Mouse (Mus musculus) lung, postnatal 14 days (tissue): ENCODE data around the gene Spen.
A peak's percentile ranks its signal among the peaks of the same experiment; 100 is the strongest.

Source experiments
- DNase-seq: peaks from one replicate; pipeline ENCODE4 v3.0.0; 2021

Spen gene

GRCm38 (mm10) chr4:141526936-141527650, 11.3 kb downstream of the Spen start:
- DNase-seq: no peak

DNA sequence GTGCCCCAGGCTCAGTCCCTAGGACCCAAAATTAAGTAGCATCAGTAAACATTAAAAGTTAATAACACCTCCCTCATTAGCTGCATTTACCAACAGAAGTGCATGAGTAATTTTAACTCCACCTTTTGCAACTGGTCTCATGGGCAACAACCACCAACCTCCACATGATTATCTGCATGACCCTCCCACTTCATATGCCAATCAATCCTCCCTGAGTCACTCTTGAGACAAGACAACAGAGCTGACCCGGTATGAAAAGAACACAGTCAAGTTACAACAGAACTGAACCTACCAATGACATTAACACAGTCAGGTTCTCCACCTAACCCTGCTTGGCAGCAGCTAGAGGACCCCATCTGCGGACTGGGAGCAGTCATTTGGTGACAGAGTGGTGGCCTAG, 12.5 kb downstream of the Spen start:
- no peak for DNase-seq

DNA sequence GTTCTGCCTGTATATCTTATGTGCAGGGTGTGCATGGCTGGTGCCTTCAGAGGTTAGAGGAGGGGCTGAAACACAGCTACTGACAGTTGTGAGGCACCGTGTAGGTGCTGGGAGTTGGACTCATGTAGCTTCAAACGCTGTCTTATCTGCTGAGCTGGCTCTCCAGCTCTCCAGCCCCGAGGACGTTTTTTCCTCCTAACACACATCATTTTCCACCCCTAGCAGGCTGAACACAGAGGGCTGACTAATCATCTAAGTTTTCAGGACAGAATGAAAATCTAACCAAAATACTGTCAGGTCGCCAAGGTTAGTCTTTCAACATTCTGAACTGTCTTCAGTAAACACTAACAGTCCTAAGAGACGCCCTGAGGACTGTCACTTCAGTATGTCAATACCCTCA, 13.7 kb downstream of the Spen start:
- no peak for DNase-seq

- DNase-seq: no peak
Observed at GRCm38 (mm10) chr4:141523128-141523527, 15.3 kb downstream of the Spen start.

DNA sequence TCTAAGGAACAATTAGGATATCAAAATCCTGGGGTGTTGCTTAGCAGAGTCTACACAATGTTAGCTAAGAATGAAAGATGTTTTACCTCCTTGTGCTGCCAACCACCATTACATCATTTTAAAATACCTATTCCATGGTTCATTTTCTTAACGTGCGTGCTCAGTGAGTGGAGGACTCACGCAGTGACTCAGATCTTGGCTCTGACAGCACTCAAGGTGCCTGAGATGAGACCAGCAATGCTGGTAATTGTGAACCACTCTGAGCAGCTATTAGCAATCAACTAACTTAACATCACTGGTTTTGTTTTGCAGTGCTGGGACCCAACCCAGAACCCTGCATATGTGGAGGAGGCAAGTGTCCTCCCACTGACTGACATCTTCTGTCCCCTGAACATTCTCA, 20.0 kb downstream of the Spen start:
- no peak for DNase-seq

DNA sequence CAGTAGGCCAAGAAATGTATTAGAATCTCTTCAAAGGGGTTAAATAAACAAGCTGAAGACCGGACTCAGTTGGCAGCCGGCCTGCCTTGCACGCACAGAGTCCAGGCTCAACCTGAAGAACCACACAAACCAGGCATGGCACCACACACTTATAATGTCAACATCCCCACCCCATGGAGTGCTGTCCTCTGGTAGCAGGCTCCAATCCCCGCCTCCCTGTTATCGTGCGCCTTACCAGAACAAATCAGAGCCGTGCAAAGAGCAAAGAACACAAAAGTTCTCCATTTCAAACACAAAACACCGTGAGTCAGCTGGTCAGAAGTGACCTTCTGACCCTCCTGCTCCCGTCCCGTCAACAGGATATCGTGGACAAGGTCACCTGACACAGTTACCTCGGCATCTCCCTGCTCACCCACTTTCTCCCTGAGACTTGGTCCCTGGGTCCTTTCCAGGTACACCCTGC, 24.2 kb downstream of the Spen start:
- peak; percentile 62 for DNase-seq

DNA sequence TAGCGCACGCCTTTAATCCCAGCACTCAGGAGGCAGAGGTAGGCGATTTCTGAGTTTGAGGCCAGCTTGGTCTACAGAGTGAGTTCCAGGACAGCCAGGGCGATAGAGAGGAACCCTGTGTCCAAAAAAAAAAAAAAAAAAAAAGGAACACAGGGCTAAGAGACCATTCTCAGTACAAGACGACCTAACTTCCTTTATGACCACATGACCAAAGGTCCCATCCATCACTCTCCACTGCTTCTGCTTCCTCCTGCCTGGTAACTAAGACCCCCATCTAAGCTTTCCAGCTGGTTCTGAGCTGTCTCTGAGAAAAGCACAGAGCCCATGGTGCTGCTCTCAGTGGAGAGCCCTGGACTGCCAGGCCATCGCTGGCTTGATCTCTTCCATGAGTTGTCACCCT, 26.3 kb downstream of the Spen start:
- DNase-seq: no peak

- DNase-seq: peak; percentile 10
Observed at GRCm38 (mm10) chr4:141510457-141510856, 27.9 kb downstream of the Spen start.

DNA sequence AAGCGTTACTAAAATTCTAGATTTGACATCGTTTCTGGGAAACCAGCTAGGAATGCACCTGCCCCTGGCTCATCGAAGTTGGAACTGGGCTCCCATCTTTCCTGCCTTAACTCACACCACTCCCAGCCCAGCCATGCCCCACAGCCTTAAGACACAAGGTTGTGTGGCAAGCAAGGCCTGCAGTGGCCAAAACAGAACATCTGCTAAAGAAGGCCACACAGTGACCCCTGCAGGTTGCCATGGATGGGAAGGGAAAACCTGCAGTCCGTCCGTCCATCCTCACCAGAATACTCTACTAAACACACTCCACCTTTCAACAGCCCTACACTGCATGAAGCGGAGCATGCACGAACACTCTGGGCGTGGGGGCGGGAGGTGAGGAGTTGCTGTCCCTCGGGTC, 31.5 kb downstream of the Spen start:
- peak; percentile 53 for DNase-seq

- peak; percentile 85 for DNase-seq
Observed at GRCm38 (mm10) chr4:141506352-141506751, 32.0 kb downstream of the Spen start.

DNA sequence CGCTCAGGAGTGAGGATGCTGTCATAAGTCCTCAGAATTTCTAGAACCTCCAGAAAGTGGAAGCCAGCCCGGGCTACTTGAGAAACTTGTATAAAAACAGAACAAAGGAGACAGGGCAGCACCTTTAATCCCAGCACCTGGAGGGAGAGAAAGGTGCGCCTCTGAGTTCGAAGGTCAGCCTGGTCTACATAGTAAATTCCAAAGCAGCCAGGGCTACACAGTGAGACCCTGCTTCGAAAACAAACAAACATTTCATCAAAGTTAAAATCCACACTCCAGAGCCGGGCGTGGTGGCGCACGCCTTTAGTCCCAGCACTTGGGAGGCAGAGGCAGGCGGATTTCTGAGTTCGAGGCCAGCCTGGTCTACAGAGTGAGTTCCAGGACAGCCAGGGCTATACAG, 32.6 kb downstream of the Spen start:
- DNase-seq: no peak

- DNase-seq: peak; percentile 36
Observed at GRCm38 (mm10) chr4:141504471-141504870, 33.9 kb downstream of the Spen start.

DNA sequence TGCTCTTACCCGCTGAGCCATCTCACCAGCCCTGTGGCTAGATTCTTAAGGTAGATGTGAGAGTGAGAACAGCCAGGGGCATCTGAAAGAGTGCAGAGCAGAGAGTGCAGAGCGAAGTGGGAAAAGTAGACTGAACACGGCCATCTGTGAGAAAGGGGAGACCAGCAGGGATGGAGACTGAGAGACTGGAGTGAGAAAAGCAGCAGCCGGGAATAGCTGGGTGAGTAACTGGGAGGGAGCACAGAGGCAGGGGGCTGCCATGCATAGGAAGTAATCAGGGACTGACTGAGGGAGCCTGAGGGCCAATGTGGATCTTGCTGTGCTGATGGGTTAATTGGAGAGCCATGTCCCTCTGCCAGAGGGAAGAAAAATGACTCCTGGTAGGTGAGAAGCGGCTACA, 35.7 kb downstream of the Spen start:
- no peak for DNase-seq

DNA sequence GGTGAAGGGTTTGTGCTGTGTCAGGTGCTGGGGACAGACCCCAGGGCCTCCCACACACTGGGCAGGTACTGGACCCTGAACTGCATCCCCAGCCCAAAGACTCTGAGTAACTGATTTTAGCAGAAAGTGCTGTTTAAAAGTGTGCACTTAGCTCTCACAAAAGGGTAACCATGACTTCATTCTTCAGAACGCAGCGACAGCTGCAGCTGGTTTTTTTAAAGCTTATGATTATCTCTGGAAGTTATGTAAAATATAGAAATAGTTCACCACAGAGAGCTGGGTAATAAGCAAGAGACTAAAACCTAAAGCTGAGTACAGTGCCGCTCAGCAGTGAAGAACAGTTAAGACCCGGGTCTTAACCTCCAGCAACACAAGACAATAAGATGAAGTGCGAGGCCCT, 37.3 kb downstream of the Spen start:
- no peak for DNase-seq

- DNase-seq: no peak
Observed at GRCm38 (mm10) chr4:141500637-141501036, 37.8 kb downstream of the Spen start.

DNA sequence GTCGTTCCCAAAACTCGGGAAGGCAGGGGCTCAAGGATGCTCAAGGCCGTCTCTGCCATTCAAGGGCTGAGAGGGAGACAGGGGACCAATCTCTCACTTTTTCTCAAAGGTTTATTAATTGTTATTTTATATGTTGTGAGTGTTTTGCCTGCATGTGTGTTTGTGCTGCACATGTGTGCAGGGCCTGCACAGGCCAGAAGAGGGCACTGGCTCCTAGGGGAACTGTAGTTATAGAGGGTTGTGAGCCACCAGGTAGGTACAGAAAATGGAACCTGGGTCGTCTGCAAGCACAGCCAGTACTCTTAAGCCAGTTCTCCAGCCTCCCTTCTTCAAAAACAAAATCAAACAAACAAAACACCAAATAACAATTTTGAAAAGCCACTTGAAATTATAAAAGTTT, 49.7 kb downstream of the Spen start:
- no peak for DNase-seq

DNA sequence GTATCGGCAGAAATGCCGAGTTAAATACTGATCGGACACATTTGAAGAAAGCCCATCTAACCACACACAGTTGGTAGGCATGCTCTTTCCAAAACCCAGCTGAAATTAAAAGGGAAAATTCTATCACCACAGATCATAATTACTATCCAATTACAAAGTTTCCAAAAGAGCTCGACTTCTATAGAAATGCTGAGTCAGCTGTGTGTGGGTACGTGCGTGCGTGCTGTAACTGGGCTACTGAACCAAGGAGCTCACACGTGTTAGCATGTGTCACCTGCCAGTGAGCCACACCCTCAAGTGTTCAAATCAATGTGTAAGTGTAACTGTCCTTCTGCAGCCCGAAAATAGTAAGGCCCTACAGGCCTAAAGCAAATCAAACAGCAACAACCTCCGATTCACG, 50.8 kb downstream of the Spen start:
- DNase-seq: no peak

DNA sequence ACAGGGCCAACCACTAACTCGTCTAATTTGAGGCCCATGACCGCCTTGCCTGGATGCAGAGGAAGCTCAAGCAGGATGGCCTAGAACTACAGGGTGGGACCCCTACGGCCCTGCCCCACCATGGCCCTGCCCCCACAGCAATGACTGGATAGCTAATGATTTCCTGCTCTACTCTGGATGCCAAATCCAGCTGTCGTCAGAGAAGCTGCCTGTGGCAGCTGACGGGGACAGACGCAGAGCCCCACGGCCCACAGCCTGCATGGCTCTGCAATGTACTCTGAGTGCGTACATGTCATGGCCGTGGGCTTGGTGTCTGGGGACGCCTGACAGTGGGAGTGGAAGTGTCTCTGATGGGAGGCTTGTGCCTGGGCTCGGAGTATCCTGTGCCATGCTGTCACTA, 54.3 kb downstream of the Spen start:
- DNase-seq: no peak

- no peak for DNase-seq
Observed at GRCm38 (mm10) chr4:141479411-141479810, 59.0 kb downstream of the Spen start.

GRCm38 (mm10) chr4:141478794-141479193, 59.6 kb downstream of the Spen start:
- DNase-seq: no peak

DNA sequence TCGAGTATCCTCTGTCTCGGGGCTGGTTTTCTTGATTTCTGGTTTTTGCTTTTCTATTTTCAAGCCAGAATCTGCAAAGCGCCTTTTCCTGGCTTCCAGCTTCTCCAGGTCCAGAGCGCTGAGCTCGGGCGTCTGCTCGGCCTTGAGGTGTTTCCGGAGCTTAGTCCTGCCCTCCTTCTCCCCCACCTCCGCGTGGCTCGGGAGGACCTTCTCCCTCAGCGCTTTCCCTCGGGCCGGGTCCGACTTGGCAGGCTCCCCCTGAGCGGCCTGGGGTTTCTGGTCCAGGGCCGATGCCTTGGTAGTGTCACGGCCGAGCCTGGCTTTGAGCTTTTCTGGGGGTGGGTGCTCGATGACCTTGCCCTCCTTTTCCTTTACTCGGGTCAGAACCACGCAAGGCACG, 60.2 kb downstream of the Spen start:
- no peak for DNase-seq

GRCm38 (mm10) chr4:141477681-141478102, 60.7 kb downstream of the Spen start:
- DNase-seq: peak; percentile 55

- DNase-seq: no peak
Observed at GRCm38 (mm10) chr4:141474431-141474830, 64.0 kb downstream of the Spen start.

DNA sequence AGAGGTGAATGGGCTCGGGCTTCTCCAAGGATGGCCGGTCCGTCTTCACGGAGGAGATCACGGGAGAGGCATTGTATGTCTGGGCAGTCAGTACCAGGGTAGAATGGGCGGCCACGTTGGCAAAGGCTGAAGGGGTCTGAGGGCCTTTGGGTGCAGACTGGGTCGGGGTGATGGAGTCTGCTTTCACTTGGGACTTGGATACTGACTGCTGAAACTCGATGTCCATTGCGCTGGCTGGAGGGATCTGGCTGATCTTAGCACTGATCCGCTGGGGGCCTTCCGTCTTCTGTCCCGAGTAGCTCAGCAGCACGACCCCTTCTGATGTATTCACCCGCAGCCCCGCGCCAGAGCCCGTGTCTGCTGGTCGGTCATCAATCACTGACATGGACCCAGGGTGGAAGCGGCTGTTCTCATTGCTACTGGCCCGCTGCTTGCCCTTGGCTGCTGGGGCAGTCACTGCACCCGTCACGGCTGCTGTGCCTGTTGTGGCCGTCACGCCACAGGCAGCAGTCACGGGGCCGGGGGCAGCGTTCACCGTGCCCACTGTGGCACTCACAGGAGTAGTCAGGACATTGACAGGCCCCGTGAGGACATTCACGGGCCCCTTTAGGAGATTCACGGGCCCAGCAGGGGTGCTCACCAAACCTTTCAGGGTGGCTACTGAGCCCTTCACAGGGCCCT, 65.6 kb downstream of the Spen start:
- DNase-seq: no peak

- no peak for DNase-seq
Observed at GRCm38 (mm10) chr4:141471491-141471890, 66.9 kb downstream of the Spen start.
